Mouse (Mus musculus): ENCODE measurements at regions not wholly inside any gene's neighbourhood (a gene's known extent, or its start where the extent isn't known, plus 50 kb on each side); places are given as distances from the start of the nearest gene placed in this dataset.

GRCm38 (mm10) chr1:159034952-159035351, 54.7 kb upstream of the Pappa2 start:
- no peak for DNase-seq (ENCODE audit: low spot score in 2 of 2)

GRCm38 (mm10) chr1:159036371-159036770, 56.1 kb upstream of the Pappa2 start:
- no peak for DNase-seq (ENCODE audit: low spot score in 2 of 2)

- no peak for DNase-seq (ENCODE audit: low spot score in 2 of 2)
Observed at GRCm38 (mm10) chr1:159045870-159046385, 65.6 kb upstream of the Pappa2 start.

GRCm38 (mm10) chr1:159065024-159065423, 84.7 kb upstream of the Pappa2 start:
- no peak for DNase-seq (ENCODE audit: low spot score in 2 of 2)

GRCm38 (mm10) chr1:159099205-159099604, 118.9 kb upstream of the Pappa2 start:
- DNase-seq (ENCODE audit: low spot score in 2 of 2): no peak

GRCm38 (mm10) chr1:159122201-159122600, 109.9 kb upstream of the Cop1 start:
- DNase-seq (ENCODE audit: low spot score in 2 of 2): no peak

- no peak for DNase-seq (ENCODE audit: low spot score in 2 of 2)
Observed at GRCm38 (mm10) chr1:159124874-159125273, 107.2 kb upstream of the Cop1 start.

- peak; percentile 70 to 88 for DNase-seq (ENCODE audit: low spot score in 2 of 2)
Observed at GRCm38 (mm10) chr1:159135301-159135700, 96.8 kb upstream of the Cop1 start.

GRCm38 (mm10) chr1:159147788-159148497, 84.2 kb upstream of the Cop1 start:
- no peak for DNase-seq (ENCODE audit: low spot score in 2 of 2)

- DNase-seq (ENCODE audit: low spot score in 2 of 2): no peak
Observed at GRCm38 (mm10) chr1:159148498-159149187, 83.5 kb upstream of the Cop1 start.

- no peak for DNase-seq (ENCODE audit: low spot score in 2 of 2)
Observed at GRCm38 (mm10) chr1:159149207-159149606, 82.9 kb upstream of the Cop1 start.

- DNase-seq (ENCODE audit: low spot score in 2 of 2): no peak
Observed at GRCm38 (mm10) chr1:159149721-159150120, 82.4 kb upstream of the Cop1 start.

GRCm38 (mm10) chr1:159150351-159150750, 81.8 kb upstream of the Cop1 start:
- DNase-seq (ENCODE audit: low spot score in 2 of 2): no peak

- DNase-seq (ENCODE audit: low spot score in 2 of 2): no peak
Observed at GRCm38 (mm10) chr1:159156428-159156827, 75.7 kb upstream of the Cop1 start.

- DNase-seq (ENCODE audit: low spot score in 2 of 2): no peak
Observed at GRCm38 (mm10) chr1:159160035-159160960, 71.8 kb upstream of the Cop1 start.

- DNase-seq (ENCODE audit: low spot score in 2 of 2): peak; percentile 11 to 12
Observed at GRCm38 (mm10) chr1:159163113-159163885, 68.8 kb upstream of the Cop1 start.

- no peak for DNase-seq (ENCODE audit: low spot score in 2 of 2)
Observed at GRCm38 (mm10) chr1:159182031-159182430, 50.1 kb upstream of the Cop1 start.
